Mouse (Mus musculus): ENCODE data around the gene Zfp354a. TPM values are rescaled to one million over a fixed set of nuclear protein-coding genes. Genes with fewer than 3 reads are reported as not detected.
"Not testable (repeated sequence)": the region's sequence is repeated elsewhere in the genome, so short reads cannot be mapped to it uniquely, and the experiment has no call there.

The Zfp354a gene
- polyA plus RNA-seq, 1 experiment from 2014 or later = 10.4 TPM

- H3K4me3 ChIP-seq (ENCODE audit: low read depth, low read length) = no peak overlapping the region
- no peaks in the 10 kb centered on the region for H3K36me3 ChIP-seq (ENCODE audit: control insufficient read depth, insufficient read depth, low read length)
- WGBS = 84% methylated on average over 2 of the region's 2 CpGs
- no peaks in the 10 kb centered on the region for H3K9me3 ChIP-seq (ENCODE audit: control insufficient read depth, low read length)
- H3K4me2 ChIP-seq (ENCODE audit: low read depth, low read length) = no peak overlapping the region
- no peaks in the 10 kb centered on the region for H3K4me1 ChIP-seq (ENCODE audit: control insufficient read depth, insufficient read depth, low read length)
- no peak overlapping the region for H3K27ac ChIP-seq (replicated peaks; ENCODE audit: low read depth, low read length)
- H3K9ac ChIP-seq (ENCODE audit: low read depth, low read length) = no peak overlapping the region
- ATAC-seq (ENCODE audit: low read depth) (no peak), DNase-seq (ENCODE audit: low spot score) (no peak)
- no peaks in the 10 kb centered on the region for H3K27me3 ChIP-seq (replicated peaks; ENCODE audit: control insufficient read depth, insufficient read depth, low read length)
Measured at GRCm38 (mm10) chr11:51035951-51036350, 23.1 kb upstream of the Zfp354a start.

- not testable (repeated sequence) for ATAC-seq (ENCODE audit: low read depth); H3K9me3 ChIP-seq (ENCODE audit: control insufficient read depth, low read length); H3K4me2 ChIP-seq (ENCODE audit: low read depth, low read length); H3K4me3 ChIP-seq (ENCODE audit: low read depth, low read length); H3K4me1 ChIP-seq (ENCODE audit: control insufficient read depth, insufficient read depth, low read length); H3K27ac ChIP-seq (replicated peaks; ENCODE audit: low read depth, low read length); DNase-seq (ENCODE audit: low spot score); H3K27me3 ChIP-seq (replicated peaks; ENCODE audit: control insufficient read depth, insufficient read depth, low read length); H3K36me3 ChIP-seq (ENCODE audit: control insufficient read depth, insufficient read depth, low read length); H3K9ac ChIP-seq (ENCODE audit: low read depth, low read length)
- 77% methylated on average over 3 of the region's 3 CpGs for WGBS
Measured at GRCm38 (mm10) chr11:51044776-51045175, 14.3 kb upstream of the Zfp354a start.

- H3K36me3 ChIP-seq (ENCODE audit: control insufficient read depth, insufficient read depth, low read length); H3K27me3 ChIP-seq (replicated peaks; ENCODE audit: control insufficient read depth, insufficient read depth, low read length); H3K9ac ChIP-seq (ENCODE audit: low read depth, low read length); ATAC-seq (ENCODE audit: low read depth); H3K4me3 ChIP-seq (ENCODE audit: low read depth, low read length); H3K4me1 ChIP-seq (ENCODE audit: control insufficient read depth, insufficient read depth, low read length); H3K9me3 ChIP-seq (ENCODE audit: control insufficient read depth, low read length); H3K27ac ChIP-seq (replicated peaks; ENCODE audit: low read depth, low read length); DNase-seq (ENCODE audit: low spot score); H3K4me2 ChIP-seq (ENCODE audit: low read depth, low read length): not testable (repeated sequence)
- WGBS = 67% methylated on average over 2 of the region's 3 CpGs
Measured at GRCm38 (mm10) chr11:51047809-51048208, 11.2 kb upstream of the Zfp354a start, which contains the start of gene Olfr1375. Gene Olfr1375, plus strand, starts transcription at chr11:51048109.

GRCm38 (mm10) chr11:51051678-51052077, 7.4 kb upstream of the Zfp354a start:
- H3K27me3 ChIP-seq (replicated peaks; ENCODE audit: control insufficient read depth, insufficient read depth, low read length) = no peaks in the 10 kb centered on the region

GRCm38 (mm10) chr11:51053230-51053629, 5.8 kb upstream of the Zfp354a start:
- Histone ChIP-seq H3K4me3 (ENCODE audit: low read depth, low read length) (no peak overlapping the region), H3K9me3 (ENCODE audit: control insufficient read depth, low read length) (no peaks in the 10 kb centered on the region), H3K4me2 (ENCODE audit: low read depth, low read length) (no peak overlapping the region), H3K9ac (ENCODE audit: low read depth, low read length) (no peak overlapping the region), H3K27me3 (replicated peaks; ENCODE audit: control insufficient read depth, insufficient read depth, low read length) (no peaks in the 10 kb centered on the region), H3K4me1 (ENCODE audit: control insufficient read depth, insufficient read depth, low read length) (no peaks in the 10 kb centered on the region), H3K27ac (replicated peaks; ENCODE audit: low read depth, low read length) (no peak overlapping the region), H3K36me3 (ENCODE audit: control insufficient read depth, insufficient read depth, low read length) (no peaks in the 10 kb centered on the region)
- ATAC-seq (ENCODE audit: low read depth) = no peak
- WGBS = 51% methylated on average over 3 of the region's 3 CpGs
- DNase-seq (ENCODE audit: low spot score) = no peak

More at GRCm38 (mm10) chr11:51051678-51052077, 7.4 kb upstream of the Zfp354a start:
- DNase-seq (ENCODE audit: low spot score) (no peak), ATAC-seq (ENCODE audit: low read depth) (no peak)
- H3K9me3 ChIP-seq (ENCODE audit: control insufficient read depth, low read length) = no peaks in the 10 kb centered on the region
- H3K4me3 ChIP-seq (ENCODE audit: low read depth, low read length) = no peak overlapping the region
- H3K36me3 ChIP-seq (ENCODE audit: control insufficient read depth, insufficient read depth, low read length) = no peaks in the 10 kb centered on the region
- H3K4me2 ChIP-seq (ENCODE audit: low read depth, low read length) = no peak overlapping the region
- H3K9ac ChIP-seq (ENCODE audit: low read depth, low read length) = no peak overlapping the region
- H3K4me1 ChIP-seq (ENCODE audit: control insufficient read depth, insufficient read depth, low read length) = no peaks in the 10 kb centered on the region
- H3K27ac ChIP-seq (replicated peaks; ENCODE audit: low read depth, low read length) = no peak overlapping the region
- 59% methylated on average over 2 of the region's 2 CpGs for WGBS

GRCm38 (mm10) chr11:51059640-51060039, 583 bp downstream of the Zfp354a start:
- no peaks in the 10 kb centered on the region for H3K9me3 ChIP-seq (ENCODE audit: control insufficient read depth, low read length)
- H3K4me2 ChIP-seq (ENCODE audit: low read depth, low read length) = peak overlapping the region; percentile 86
- no peaks in the 10 kb centered on the region for H3K27me3 ChIP-seq (replicated peaks; ENCODE audit: control insufficient read depth, insufficient read depth, low read length)
- WGBS = 14% methylated on average over 14 of the region's 14 CpGs
- H3K9ac ChIP-seq (ENCODE audit: low read depth, low read length) = peak overlapping the region; percentile 82
- no peak for ATAC-seq (ENCODE audit: low read depth)
- no peak for DNase-seq (ENCODE audit: low spot score)
- H3K27ac ChIP-seq (replicated peaks; ENCODE audit: low read depth, low read length) = no peak overlapping the region
- peak overlapping the region; percentile 86 for H3K4me3 ChIP-seq (ENCODE audit: low read depth, low read length)
- 0 out of 2 replicates have a peak, but pooled peaks cover 3% of the 10 kb centered on the region for H3K4me1 ChIP-seq (ENCODE audit: control insufficient read depth, insufficient read depth, low read length)
- peaks cover 6% of the 10 kb centered on the region for H3K36me3 ChIP-seq (ENCODE audit: control insufficient read depth, insufficient read depth, low read length)

GRCm38 (mm10) chr11:51060981-51061380, 1.9 kb downstream of the Zfp354a start:
- H3K9ac ChIP-seq (ENCODE audit: low read depth, low read length) = no peak overlapping the region
- DNase-seq (ENCODE audit: low spot score) (no peak), ATAC-seq (ENCODE audit: low read depth) (no peak)
- H3K4me3 ChIP-seq (ENCODE audit: low read depth, low read length) = no peak overlapping the region
- no peak overlapping the region for H3K27ac ChIP-seq (replicated peaks; ENCODE audit: low read depth, low read length)
- WGBS = 95% methylated on average over 6 of the region's 6 CpGs
- peaks cover 11% of the 10 kb centered on the region for H3K36me3 ChIP-seq (ENCODE audit: control insufficient read depth, insufficient read depth, low read length)
- no peak overlapping the region for H3K4me2 ChIP-seq (ENCODE audit: low read depth, low read length)
- no peaks in the 10 kb centered on the region for H3K27me3 ChIP-seq (replicated peaks; ENCODE audit: control insufficient read depth, insufficient read depth, low read length)
- H3K4me1 ChIP-seq (ENCODE audit: control insufficient read depth, insufficient read depth, low read length) = 0 out of 2 replicates have a peak, but pooled peaks cover 3% of the 10 kb centered on the region
- H3K9me3 ChIP-seq (ENCODE audit: control insufficient read depth, low read length) = no peaks in the 10 kb centered on the region

- H3K4me1 ChIP-seq (ENCODE audit: control insufficient read depth, insufficient read depth, low read length) = 0 out of 2 replicates have a peak, but pooled peaks cover 3% of the 10 kb centered on the region
- ATAC-seq (ENCODE audit: low read depth) (no peak), DNase-seq (ENCODE audit: low spot score) (peak; percentile 3)
- H3K36me3 ChIP-seq (ENCODE audit: control insufficient read depth, insufficient read depth, low read length) = peaks cover 27% of the 10 kb centered on the region
- no peaks in the 10 kb centered on the region for H3K9me3 ChIP-seq (ENCODE audit: control insufficient read depth, low read length)
- no peak overlapping the region for H3K9ac ChIP-seq (ENCODE audit: low read depth, low read length)
- no peak overlapping the region for H3K4me2 ChIP-seq (ENCODE audit: low read depth, low read length)
- no peak overlapping the region for H3K27ac ChIP-seq (replicated peaks; ENCODE audit: low read depth, low read length)
- H3K27me3 ChIP-seq (replicated peaks; ENCODE audit: control insufficient read depth, insufficient read depth, low read length) = no peaks in the 10 kb centered on the region
- H3K4me3 ChIP-seq (ENCODE audit: low read depth, low read length) = no peak overlapping the region
- 66% methylated on average over 7 of the region's 7 CpGs for WGBS
Measured at GRCm38 (mm10) chr11:51063276-51063675, 4.2 kb downstream of the Zfp354a start.

- ATAC-seq (ENCODE audit: low read depth) = no peak
- Histone ChIP-seq H3K27me3 (replicated peaks; ENCODE audit: control insufficient read depth, insufficient read depth, low read length) (no peaks in the 10 kb centered on the region), H3K9ac (ENCODE audit: low read depth, low read length) (no peak overlapping the region), H3K36me3 (ENCODE audit: control insufficient read depth, insufficient read depth, low read length) (peaks cover 33% of the 10 kb centered on the region), H3K9me3 (ENCODE audit: control insufficient read depth, low read length) (0 out of 2 replicates have a peak, but pooled peaks cover 1% of the 10 kb centered on the region), H3K4me2 (ENCODE audit: low read depth, low read length) (no peak overlapping the region), H3K27ac (replicated peaks; ENCODE audit: low read depth, low read length) (no peak overlapping the region), H3K4me1 (ENCODE audit: control insufficient read depth, insufficient read depth, low read length) (0 out of 2 replicates have a peak, but pooled peaks cover 3% of the 10 kb centered on the region), H3K4me3 (ENCODE audit: low read depth, low read length) (no peak overlapping the region)
- 95% methylated on average over 8 of the region's 8 CpGs for WGBS
- no peak for DNase-seq (ENCODE audit: low spot score)
Measured at GRCm38 (mm10) chr11:51063841-51064240, 4.8 kb downstream of the Zfp354a start.

Data from embryonic facial prominence, embryonic 14.5 days (tissue).